Mouse (Mus musculus) lung, embryonic 15.5 days (tissue): ENCODE data around the gene Nt5m. TPM values are rescaled to one million over a fixed set of nuclear protein-coding genes. Genes with fewer than 3 reads are reported as not detected.

ENCODE experiments used
- ATAC-seq: fragments of 200-750 bp; cut with Nextera tagmentation; 2 replicates; pipeline ENCODE4 v1.8.0; 2017; ENCODE audit warnings: moderate number of reproducible peaks, borderline replicate concordance; ENCODE audit not compliant: low FRiP score, low TSS enrichment; ENCODE audit errors: extremely low read depth
- H3K27ac ChIP-seq: fragments of 300-500 bp; sonication (generic); 2 replicates; pipeline ENCODE4 v1.5.1; 2015; ENCODE audit warnings: moderate library complexity, mild to moderate bottlenecking, inconsistent platforms
- H3K27me3 ChIP-seq: fragments of 300-500 bp; sonication (generic); 2 replicates; pipeline ENCODE4 v1.6.1; 2015; ENCODE audit warnings: inconsistent platforms
- H3K36me3 ChIP-seq: fragments of 300-500 bp; sonication (generic); 2 replicates; pipeline ENCODE4 v1.6.1; 2015; ENCODE audit warnings: inconsistent platforms
- H3K4me1 ChIP-seq: fragments of 300-500 bp; sonication (generic); 2 replicates; pipeline ENCODE4 v1.6.1; 2015; ENCODE audit warnings: inconsistent platforms
- H3K4me2 ChIP-seq: fragments of 300-500 bp; sonication (generic); 2 replicates; pipeline ENCODE4 v1.6.1; 2015; ENCODE audit warnings: inconsistent platforms, mild to moderate bottlenecking, moderate library complexity
- H3K4me3 ChIP-seq: fragments of 300-500 bp; sonication (generic); 2 replicates; pipeline ENCODE4 v1.5.1; 2015; ENCODE audit warnings: mild to moderate bottlenecking, inconsistent platforms
- H3K9ac ChIP-seq: fragments of 300-500 bp; sonication (generic); 2 replicates; pipeline ENCODE4 v1.6.1; 2015; ENCODE audit warnings: inconsistent platforms
- H3K9me3 ChIP-seq: fragments of 300-500 bp; sonication (generic); 2 replicates; pipeline ENCODE4 v1.6.1; 2016; ENCODE audit warnings: inconsistent platforms
- WGBS: fragments of 180-500 bp; shearing (Covaris S2); methylation state at CpG from one replicate; pipeline ENCODE4 v1.1.7; 2015; 5-methylcytosine and 5-hydroxymethylcytosine counted together
- polyA plus RNA-seq: library from polyadenylated mRNA; unstranded; fragments of >200 nt; fragmentation: Nextera tagmentation; extraction: Ambion mirVana; gene quantifications from 2 replicates; pipeline ENCODE4 v1.2.1, GENCODE M21; 2015

Gene Nt5m
- polyA plus RNA-seq, 1 experiment from 2014 or later = 37.6 TPM

DNA sequence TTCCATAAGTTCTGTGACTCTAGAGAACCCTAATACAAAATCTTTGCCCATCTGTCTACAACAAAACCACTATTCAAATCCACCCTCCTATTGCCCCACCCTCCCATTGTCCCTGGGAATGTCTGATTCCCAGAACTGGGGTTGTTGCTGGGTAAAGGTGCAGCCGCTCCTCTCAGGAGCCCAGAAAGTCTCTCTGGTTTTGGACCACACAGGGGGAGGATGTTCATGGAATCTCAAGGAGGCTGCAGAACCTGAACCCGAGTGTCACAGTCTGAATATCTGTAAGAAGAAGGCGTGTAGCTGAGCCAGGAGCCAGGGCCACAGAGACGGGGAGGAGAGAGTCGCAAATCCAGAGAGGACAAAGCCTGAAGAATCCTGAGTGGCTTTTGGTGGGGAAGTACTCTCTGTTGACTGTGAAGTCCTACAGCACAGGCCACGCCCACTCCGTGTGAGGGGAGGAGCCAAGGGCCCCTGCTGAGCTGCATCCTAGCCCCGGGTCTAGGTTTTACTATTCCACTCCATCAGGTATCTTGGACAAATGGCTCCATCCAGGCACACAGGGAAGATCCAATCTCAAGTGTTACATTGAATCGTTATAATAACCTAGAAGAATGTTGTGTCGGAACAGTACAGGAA lies 54.0 kb downstream of the Nt5m start:
- Histone ChIP-seq H3K27ac (no peak overlapping the region), H3K9ac (no peak overlapping the region), H3K27me3 (no peaks in the 10 kb centered on the region), H3K4me1 (peaks cover 6% of the 10 kb centered on the region), H3K4me2 (no peak overlapping the region), H3K36me3 (no peaks in the 10 kb centered on the region), H3K9me3 (no peaks in the 10 kb centered on the region), H3K4me3 (no peak overlapping the region)
- WGBS = 50% methylated on average over 10 of the region's 10 CpGs
- ATAC-seq = no peak

DNA sequence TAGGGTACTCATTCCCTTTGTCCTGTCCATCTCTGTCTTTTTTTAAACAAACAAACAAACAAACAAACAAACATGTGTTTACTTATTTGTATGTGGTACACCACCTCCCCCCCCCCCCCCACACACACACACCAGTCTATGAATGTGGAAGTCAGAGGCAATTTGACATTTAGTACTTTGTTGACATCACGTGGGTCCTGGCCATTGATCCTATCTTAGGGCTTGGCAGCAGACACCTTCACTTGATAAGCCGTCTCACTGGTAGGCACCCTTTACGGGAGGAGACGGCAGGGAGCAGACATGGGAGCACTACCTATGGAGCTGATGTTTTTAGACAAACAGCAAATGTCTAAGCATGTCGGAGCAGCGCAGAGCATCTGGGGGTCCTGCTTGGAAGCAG lies 55.7 kb downstream of the Nt5m start:
- no peaks in the 10 kb centered on the region for H3K36me3 ChIP-seq
- H3K27me3 ChIP-seq = no peaks in the 10 kb centered on the region
- no peak overlapping the region for H3K9ac ChIP-seq
- H3K27ac ChIP-seq = no peak overlapping the region
- no peak overlapping the region for H3K4me2 ChIP-seq
- no peak for ATAC-seq
- H3K9me3 ChIP-seq = no peaks in the 10 kb centered on the region
- peaks cover 11% of the 10 kb centered on the region for H3K4me1 ChIP-seq
- WGBS = 53% methylated on average over 6 of the region's 6 CpGs
- H3K4me3 ChIP-seq = no peak overlapping the region

DNA sequence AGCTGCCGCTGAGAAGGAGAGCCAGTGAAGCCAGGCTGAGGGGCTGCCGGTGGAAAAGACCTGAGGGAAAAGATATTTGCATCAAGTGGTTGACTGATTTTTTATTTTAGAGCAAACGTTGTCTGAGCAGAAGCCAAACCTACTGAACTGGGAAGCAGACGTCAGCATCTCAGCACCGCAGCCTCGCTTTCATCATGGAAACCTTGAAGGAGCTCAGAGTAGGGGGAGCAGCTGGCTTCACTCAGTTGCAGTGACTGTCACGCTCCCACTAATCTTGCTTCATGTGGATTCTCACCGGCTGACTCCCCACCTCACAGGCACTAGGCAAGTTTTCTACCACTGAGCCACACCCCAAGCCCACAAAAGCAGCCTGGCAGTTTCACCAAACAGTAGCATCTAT lies 56.1 kb downstream of the Nt5m start:
- 51% methylated on average over 8 of the region's 8 CpGs for WGBS
- Histone ChIP-seq H3K4me2 (no peak overlapping the region), H3K36me3 (no peaks in the 10 kb centered on the region), H3K9me3 (no peaks in the 10 kb centered on the region), H3K27me3 (no peaks in the 10 kb centered on the region), H3K4me1 (peaks cover 14% of the 10 kb centered on the region), H3K9ac (no peak overlapping the region), H3K27ac (no peak overlapping the region), H3K4me3 (no peak overlapping the region)
- no peak for ATAC-seq

GRCm38 (mm10) chr11:59897981-59898599 lies 58.8 kb downstream of the Nt5m start:
- Histone ChIP-seq H3K4me3 (no peak overlapping the region), H3K9me3 (no peaks in the 10 kb centered on the region), H3K27ac (peak overlapping the region; percentile 32; the same call in 1 of the 2 replicates), H3K4me2 (no peak overlapping the region), H3K27me3 (no peaks in the 10 kb centered on the region), H3K4me1 (peaks cover 27% of the 10 kb centered on the region), H3K36me3 (no peaks in the 10 kb centered on the region), H3K9ac (no peak overlapping the region)
- ATAC-seq = no peak
- WGBS = 49% methylated on average over 11 of the region's 11 CpGs

DNA sequence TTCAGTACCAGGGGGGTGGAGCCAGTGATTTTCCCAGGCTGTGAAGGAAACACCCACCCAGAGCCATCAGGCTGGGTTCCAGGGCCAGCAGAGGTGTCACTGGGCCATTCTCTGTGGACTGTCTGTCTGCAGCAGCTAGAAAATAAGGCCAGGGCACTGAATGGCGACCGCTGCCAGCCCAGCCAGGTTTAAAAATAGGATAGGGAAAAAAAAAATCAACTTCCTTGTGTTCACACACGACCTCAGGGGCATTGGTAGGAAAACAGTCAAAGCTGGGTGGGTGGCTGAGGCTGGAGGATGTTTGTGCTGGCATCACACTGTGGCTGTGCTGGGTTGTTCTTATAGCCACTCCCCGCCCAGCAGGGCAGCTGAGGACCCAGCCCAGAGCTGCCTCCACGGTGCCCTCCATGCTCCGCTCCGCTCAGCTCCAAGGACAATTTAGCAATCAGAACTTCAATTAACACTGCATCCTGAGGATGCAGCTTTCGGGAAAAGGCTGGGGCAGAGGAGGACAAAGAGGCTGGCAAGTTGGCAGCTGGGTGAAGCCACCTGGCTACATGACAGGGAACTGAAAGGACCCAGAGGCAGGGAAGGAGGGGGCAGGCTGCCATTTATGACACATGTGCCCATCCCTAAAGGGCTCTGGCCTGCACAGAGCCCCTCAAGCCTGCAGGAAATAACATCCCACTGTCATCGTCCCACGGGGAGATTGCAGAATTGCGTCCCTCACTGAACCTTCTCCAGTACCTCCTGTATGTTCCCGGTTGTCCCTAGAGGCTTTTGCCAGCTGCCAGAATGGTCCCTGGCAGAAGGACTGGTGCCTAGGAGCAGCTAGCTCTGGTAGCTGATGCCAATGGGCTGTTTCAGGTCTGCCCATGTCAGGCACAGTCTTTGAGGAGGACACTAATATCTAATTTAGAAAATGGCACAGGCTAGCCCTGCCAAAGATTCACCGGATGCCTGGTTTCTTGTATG lies 60.8 kb downstream of the Nt5m start:
- peaks cover 27% of the 10 kb centered on the region for H3K4me1 ChIP-seq
- peak overlapping the region; percentile 17; the same call in 1 of the 2 replicates for H3K27ac ChIP-seq
- H3K36me3 ChIP-seq = no peaks in the 10 kb centered on the region
- H3K4me2 ChIP-seq = no peak overlapping the region
- H3K27me3 ChIP-seq = no peaks in the 10 kb centered on the region
- no peak overlapping the region for H3K9ac ChIP-seq
- no peak overlapping the region for H3K4me3 ChIP-seq
- WGBS = 48% methylated on average over 13 of the region's 13 CpGs
- no peaks in the 10 kb centered on the region for H3K9me3 ChIP-seq
- ATAC-seq = no peak

DNA sequence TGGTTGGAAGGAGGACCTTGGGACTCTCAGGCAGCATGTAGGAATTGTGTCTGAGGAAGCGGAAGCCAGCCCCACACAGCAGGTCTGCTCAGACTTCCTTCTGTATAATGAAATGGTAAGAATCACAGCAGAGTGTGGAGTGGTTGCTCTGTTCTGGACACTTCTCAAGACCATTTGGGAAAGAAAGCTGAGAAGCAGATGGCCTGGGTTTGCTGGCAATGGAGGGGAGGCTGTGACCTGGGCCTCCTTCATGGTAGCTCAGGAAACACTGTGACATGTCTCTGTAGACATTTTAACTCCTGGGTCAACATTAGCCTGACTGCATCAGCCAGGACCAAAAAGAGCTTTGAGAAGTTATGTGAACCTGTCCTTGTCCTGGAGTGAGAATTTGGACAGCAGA lies 61.7 kb downstream of the Nt5m start:
- ATAC-seq = no peak

GRCm38 (mm10) chr11:59902045-59902726 lies 62.9 kb downstream of the Nt5m start:
- Histone ChIP-seq H3K9me3 (no peaks in the 10 kb centered on the region), H3K27me3 (no peaks in the 10 kb centered on the region), H3K4me2 (no peak overlapping the region), H3K27ac (peak overlapping the region; percentile 66), H3K36me3 (no peaks in the 10 kb centered on the region), H3K4me3 (no peak overlapping the region), H3K4me1 (peaks cover 27% of the 10 kb centered on the region), H3K9ac (no peak overlapping the region)
- peak; percentile 20; the same call in 1 of the 2 replicates for ATAC-seq
- 31% methylated on average over 8 of the region's 8 CpGs for WGBS

More for the DNA sequence above, 61.7 kb downstream of the Nt5m start:
- H3K27ac ChIP-seq = 0 out of 2 replicates have a peak overlapping the region, but pooled peaks have one; percentile 17
- no peaks in the 10 kb centered on the region for H3K36me3 ChIP-seq
- peaks cover 27% of the 10 kb centered on the region for H3K4me1 ChIP-seq
- no peak overlapping the region for H3K4me3 ChIP-seq
- no peaks in the 10 kb centered on the region for H3K27me3 ChIP-seq
- H3K9me3 ChIP-seq = no peaks in the 10 kb centered on the region
- no peak overlapping the region for H3K4me2 ChIP-seq
- H3K9ac ChIP-seq = no peak overlapping the region
- 75% methylated on average over 1 of the region's 1 CpGs for WGBS

GRCm38 (mm10) chr11:59906521-59907123 lies 67.4 kb downstream of the Nt5m start:
- no peak overlapping the region for H3K4me3 ChIP-seq
- no peaks in the 10 kb centered on the region for H3K9me3 ChIP-seq
- no peak for ATAC-seq
- no peak overlapping the region for H3K4me2 ChIP-seq
- H3K27ac ChIP-seq = no peak overlapping the region
- peaks cover 24% of the 10 kb centered on the region for H3K4me1 ChIP-seq
- H3K9ac ChIP-seq = no peak overlapping the region
- WGBS = 85% methylated on average over 6 of the region's 6 CpGs
- H3K36me3 ChIP-seq = no peaks in the 10 kb centered on the region
- no peaks in the 10 kb centered on the region for H3K27me3 ChIP-seq

GRCm38 (mm10) chr11:59908446-59908845 lies 69.2 kb downstream of the Nt5m start:
- no peak overlapping the region for H3K4me2 ChIP-seq
- H3K4me3 ChIP-seq = no peak overlapping the region
- peaks cover 12% of the 10 kb centered on the region for H3K4me1 ChIP-seq
- H3K36me3 ChIP-seq = no peaks in the 10 kb centered on the region
- 33% methylated on average over 3 of the region's 3 CpGs for WGBS
- no peak overlapping the region for H3K9ac ChIP-seq
- H3K27me3 ChIP-seq = no peaks in the 10 kb centered on the region
- peak overlapping the region; percentile 50 for H3K27ac ChIP-seq
- H3K9me3 ChIP-seq = no peaks in the 10 kb centered on the region
- no peak for ATAC-seq

DNA sequence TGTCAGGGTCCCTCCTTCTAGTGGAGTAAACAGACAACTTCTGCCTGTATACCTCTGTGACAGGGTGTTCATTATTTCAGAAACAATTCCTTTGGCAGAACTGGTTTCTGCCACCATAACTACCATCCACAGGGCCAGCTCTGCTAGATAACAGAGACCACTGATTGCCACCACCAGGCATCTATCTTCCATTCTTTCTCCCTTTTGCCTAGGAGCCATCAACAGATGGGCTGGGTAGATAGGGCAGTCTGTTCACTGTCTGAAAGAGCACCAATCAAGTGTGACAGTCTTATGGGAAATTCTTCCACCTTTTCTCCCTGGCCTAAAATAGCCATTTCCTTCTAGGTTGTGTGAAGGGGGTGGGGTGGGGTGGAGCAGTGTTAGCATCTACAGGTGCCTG lies 71.3 kb downstream of the Nt5m start:
- no peak overlapping the region for H3K9ac ChIP-seq
- H3K27ac ChIP-seq = no peak overlapping the region
- H3K27me3 ChIP-seq = no peaks in the 10 kb centered on the region
- H3K4me2 ChIP-seq = no peak overlapping the region
- no peak overlapping the region for H3K4me3 ChIP-seq
- no peaks in the 10 kb centered on the region for H3K36me3 ChIP-seq
- H3K9me3 ChIP-seq = no peaks in the 10 kb centered on the region
- H3K4me1 ChIP-seq = peaks cover 12% of the 10 kb centered on the region
- no peak for ATAC-seq

- no peaks in the 10 kb centered on the region for H3K27me3 ChIP-seq
- WGBS = 80% methylated on average over 1 of the region's 1 CpGs
- H3K4me1 ChIP-seq = peaks cover 12% of the 10 kb centered on the region
Observed at GRCm38 (mm10) chr11:59911523-59911922, 72.3 kb downstream of the Nt5m start.

More at GRCm38 (mm10) chr11:59911523-59911922, 72.3 kb downstream of the Nt5m start:
- no peaks in the 10 kb centered on the region for H3K9me3 ChIP-seq
- H3K4me2 ChIP-seq = no peak overlapping the region
- ATAC-seq = no peak
- no peak overlapping the region for H3K9ac ChIP-seq
- no peak overlapping the region for H3K27ac ChIP-seq
- H3K36me3 ChIP-seq = no peaks in the 10 kb centered on the region
- H3K4me3 ChIP-seq = no peak overlapping the region
